Mouse (Mus musculus): ENCODE data around the gene Hpca. TPM values are rescaled to one million over a fixed set of nuclear protein-coding genes. Genes with fewer than 3 reads are reported as not detected.

The Hpca gene
- polyA plus RNA-seq, 1 experiment from 2014 or later: 130 TPM

- 78% methylated on average over 4 of the region's 4 CpGs for WGBS
- Histone ChIP-seq H3K9me3 (replicated peaks; ENCODE audit: control insufficient read depth, low read length, poor library complexity, severe bottlenecking) (no peaks in the 10 kb centered on the region), H3K27me3 (ENCODE audit: control insufficient read depth, insufficient read depth, low read depth, low read length) (no peaks in the 10 kb centered on the region), H3K36me3 (ENCODE audit: control insufficient read depth, insufficient read depth, low read length) (no peaks in the 10 kb centered on the region), H3K27ac (ENCODE audit: low read length) (no peak overlapping the region; the same call in 1 of the 2 replicates), H3K4me3 (ENCODE audit: low read depth, low read length) (no peak overlapping the region), H3K9ac (ENCODE audit: low read depth, low read length) (no peak overlapping the region), H3K4me2 (ENCODE audit: low read length) (no peak overlapping the region), H3K4me1 (ENCODE audit: control insufficient read depth, insufficient read depth, low read length) (peaks cover 21% of the 10 kb centered on the region)
- no peak for ATAC-seq
These were observed 24.1 kb upstream of the Hpca start for GRCm38 (mm10) chr4:129145943-129146342.

DNA sequence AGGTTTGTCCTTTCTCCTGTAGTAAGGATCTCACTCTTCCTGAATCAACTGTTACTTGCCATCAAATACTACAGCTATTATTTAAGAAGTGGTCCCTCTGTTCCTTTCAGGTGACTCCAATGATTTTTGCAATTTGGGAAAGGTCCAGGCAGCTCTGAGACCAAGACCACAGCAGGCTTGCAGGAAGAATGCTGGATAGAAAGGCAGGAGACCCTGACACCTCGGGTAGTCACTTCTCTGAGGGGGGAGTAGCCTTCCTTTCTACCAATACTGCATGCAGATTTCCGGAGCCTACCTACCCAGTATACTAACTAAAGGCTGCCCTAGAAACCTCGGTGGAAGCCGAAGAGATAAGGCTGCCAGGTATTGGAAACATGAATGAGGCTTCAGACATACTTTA, 23.6 kb upstream of the Hpca start:
- Histone ChIP-seq H3K36me3 (ENCODE audit: control insufficient read depth, insufficient read depth, low read length) (no peaks in the 10 kb centered on the region), H3K4me2 (ENCODE audit: low read length) (no peak overlapping the region), H3K27ac (ENCODE audit: low read length) (peak overlapping the region; percentile 73), H3K4me3 (ENCODE audit: low read depth, low read length) (no peak overlapping the region), H3K4me1 (ENCODE audit: control insufficient read depth, insufficient read depth, low read length) (peaks cover 21% of the 10 kb centered on the region), H3K9ac (ENCODE audit: low read depth, low read length) (no peak overlapping the region), H3K9me3 (replicated peaks; ENCODE audit: control insufficient read depth, low read length, poor library complexity, severe bottlenecking) (no peaks in the 10 kb centered on the region), H3K27me3 (ENCODE audit: control insufficient read depth, insufficient read depth, low read depth, low read length) (no peaks in the 10 kb centered on the region)
- no peak for ATAC-seq
- 76% methylated on average over 4 of the region's 4 CpGs for WGBS

GRCm38 (mm10) chr4:129144401-129145367, 22.8 kb upstream of the Hpca start:
- no peak overlapping the region for H3K9ac ChIP-seq (ENCODE audit: low read depth, low read length)
- WGBS: 48% methylated on average over 16 of the region's 16 CpGs
- no peaks in the 10 kb centered on the region for H3K9me3 ChIP-seq (replicated peaks; ENCODE audit: control insufficient read depth, low read length, poor library complexity, severe bottlenecking)
- H3K27me3 ChIP-seq (ENCODE audit: control insufficient read depth, insufficient read depth, low read depth, low read length): no peaks in the 10 kb centered on the region
- peaks cover 21% of the 10 kb centered on the region for H3K4me1 ChIP-seq (ENCODE audit: control insufficient read depth, insufficient read depth, low read length)
- H3K4me3 ChIP-seq (ENCODE audit: low read depth, low read length): no peak overlapping the region
- no peaks in the 10 kb centered on the region for H3K36me3 ChIP-seq (ENCODE audit: control insufficient read depth, insufficient read depth, low read length)
- peak overlapping the region; percentile 73 for H3K27ac ChIP-seq (ENCODE audit: low read length)
- no peak overlapping the region for H3K4me2 ChIP-seq (ENCODE audit: low read length)
- peak; percentile 59 for ATAC-seq

GRCm38 (mm10) chr4:129143509-129143908, 21.7 kb upstream of the Hpca start:
- H3K27ac ChIP-seq (ENCODE audit: low read length): no peak overlapping the region
- no peaks in the 10 kb centered on the region for H3K9me3 ChIP-seq (replicated peaks; ENCODE audit: control insufficient read depth, low read length, poor library complexity, severe bottlenecking)
- H3K36me3 ChIP-seq (ENCODE audit: control insufficient read depth, insufficient read depth, low read length): no peaks in the 10 kb centered on the region
- H3K9ac ChIP-seq (ENCODE audit: low read depth, low read length): no peak overlapping the region
- WGBS: 88% methylated on average over 5 of the region's 5 CpGs
- ATAC-seq: no peak
- H3K4me2 ChIP-seq (ENCODE audit: low read length): no peak overlapping the region
- no peak overlapping the region for H3K4me3 ChIP-seq (ENCODE audit: low read depth, low read length)
- peaks cover 21% of the 10 kb centered on the region for H3K4me1 ChIP-seq (ENCODE audit: control insufficient read depth, insufficient read depth, low read length)
- no peaks in the 10 kb centered on the region for H3K27me3 ChIP-seq (ENCODE audit: control insufficient read depth, insufficient read depth, low read depth, low read length)

- Histone ChIP-seq H3K4me1 (ENCODE audit: control insufficient read depth, insufficient read depth, low read length) (peaks cover 22% of the 10 kb centered on the region), H3K4me3 (ENCODE audit: low read depth, low read length) (no peak overlapping the region), H3K4me2 (ENCODE audit: low read length) (no peak overlapping the region), H3K36me3 (ENCODE audit: control insufficient read depth, insufficient read depth, low read length) (no peaks in the 10 kb centered on the region), H3K27me3 (ENCODE audit: control insufficient read depth, insufficient read depth, low read depth, low read length) (peaks cover 4% of the 10 kb centered on the region; the same call in 1 of the 2 replicates), H3K27ac (ENCODE audit: low read length) (no peak overlapping the region), H3K9me3 (replicated peaks; ENCODE audit: control insufficient read depth, low read length, poor library complexity, severe bottlenecking) (no peaks in the 10 kb centered on the region), H3K9ac (ENCODE audit: low read depth, low read length) (no peak overlapping the region)
- 74% methylated on average over 11 of the region's 11 CpGs for WGBS
- no peak for ATAC-seq
These were observed 20.7 kb upstream of the Hpca start for GRCm38 (mm10) chr4:129142439-129143045.

GRCm38 (mm10) chr4:129141560-129142438, 20.0 kb upstream of the Hpca start:
- peaks cover 27% of the 10 kb centered on the region for H3K4me1 ChIP-seq (ENCODE audit: control insufficient read depth, insufficient read depth, low read length)
- no peak for ATAC-seq
- H3K36me3 ChIP-seq (ENCODE audit: control insufficient read depth, insufficient read depth, low read length): no peaks in the 10 kb centered on the region
- H3K4me2 ChIP-seq (ENCODE audit: low read length): no peak overlapping the region
- H3K4me3 ChIP-seq (ENCODE audit: low read depth, low read length): no peak overlapping the region
- H3K27me3 ChIP-seq (ENCODE audit: control insufficient read depth, insufficient read depth, low read depth, low read length): peaks cover 7% of the 10 kb centered on the region; the same call in 1 of the 2 replicates
- H3K27ac ChIP-seq (ENCODE audit: low read length): no peak overlapping the region
- WGBS: 68% methylated on average over 17 of the region's 17 CpGs
- H3K9me3 ChIP-seq (replicated peaks; ENCODE audit: control insufficient read depth, low read length, poor library complexity, severe bottlenecking): no peaks in the 10 kb centered on the region
- no peak overlapping the region for H3K9ac ChIP-seq (ENCODE audit: low read depth, low read length)

DNA sequence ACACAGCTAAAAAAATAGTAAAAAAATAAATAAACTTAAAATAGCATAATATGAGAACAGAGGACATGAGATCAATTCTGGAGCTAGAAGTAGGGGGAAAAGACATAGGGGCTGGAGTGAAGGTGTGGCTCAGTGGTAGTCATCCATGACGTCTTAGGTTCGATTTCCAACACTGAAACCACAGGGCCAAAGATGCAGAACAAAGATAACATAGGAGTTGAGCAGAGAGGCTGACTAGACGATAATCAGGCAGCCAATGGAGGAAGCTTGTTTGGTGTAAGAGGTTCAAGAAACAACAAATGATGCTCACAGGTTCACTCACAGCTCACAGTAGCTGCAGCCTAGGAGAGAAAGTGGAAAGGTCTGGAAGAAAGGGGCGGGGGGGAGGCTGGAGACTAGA, 19.0 kb upstream of the Hpca start:
- Histone ChIP-seq H3K4me2 (ENCODE audit: low read length) (no peak overlapping the region), H3K4me1 (ENCODE audit: control insufficient read depth, insufficient read depth, low read length) (peaks cover 29% of the 10 kb centered on the region), H3K9ac (ENCODE audit: low read depth, low read length) (no peak overlapping the region), H3K4me3 (ENCODE audit: low read depth, low read length) (no peak overlapping the region), H3K27me3 (ENCODE audit: control insufficient read depth, insufficient read depth, low read depth, low read length) (peaks cover 7% of the 10 kb centered on the region; the same call in 1 of the 2 replicates), H3K27ac (ENCODE audit: low read length) (no peak overlapping the region), H3K9me3 (replicated peaks; ENCODE audit: control insufficient read depth, low read length, poor library complexity, severe bottlenecking) (no peaks in the 10 kb centered on the region), H3K36me3 (ENCODE audit: control insufficient read depth, insufficient read depth, low read length) (no peaks in the 10 kb centered on the region)
- 91% methylated on average over 4 of the region's 4 CpGs for WGBS
- ATAC-seq: no peak

- peaks cover 19% of the 10 kb centered on the region for H3K4me1 ChIP-seq (ENCODE audit: control insufficient read depth, insufficient read depth, low read length)
These were observed 17.8 kb upstream of the Hpca start for GRCm38 (mm10) chr4:129139642-129140041.

More at GRCm38 (mm10) chr4:129139642-129140041, 17.8 kb upstream of the Hpca start:
- Histone ChIP-seq H3K27ac (ENCODE audit: low read length) (no peak overlapping the region), H3K36me3 (ENCODE audit: control insufficient read depth, insufficient read depth, low read length) (no peaks in the 10 kb centered on the region), H3K9me3 (replicated peaks; ENCODE audit: control insufficient read depth, low read length, poor library complexity, severe bottlenecking) (no peaks in the 10 kb centered on the region), H3K4me2 (ENCODE audit: low read length) (no peak overlapping the region), H3K4me3 (ENCODE audit: low read depth, low read length) (no peak overlapping the region), H3K27me3 (ENCODE audit: control insufficient read depth, insufficient read depth, low read depth, low read length) (peaks cover 7% of the 10 kb centered on the region; the same call in 1 of the 2 replicates), H3K9ac (ENCODE audit: low read depth, low read length) (no peak overlapping the region)
- no peak for ATAC-seq
- 88% methylated on average over 5 of the region's 5 CpGs for WGBS
